Mouse (Mus musculus) liver, embryonic 14.5 days (tissue): ENCODE data around the gene Wdr25. TPM values are rescaled to one million over a fixed set of nuclear protein-coding genes. Genes with fewer than 3 reads are reported as not detected.

ENCODE experiments used
- ATAC-seq: fragments of 200-750 bp; cut with Nextera tagmentation; 2 replicates; pipeline ENCODE4 v1.8.0; 2017; ENCODE audit warnings: moderate number of reproducible peaks, mild to moderate bottlenecking, moderate library complexity; ENCODE audit not compliant: insufficient read depth
- DNase-seq, 3 experiments: peaks; one replicate each; pipeline ENCODE4 v3.0.0-alpha.2; 2012 to 2013; ENCODE audit warnings: low read depth in 3 of 3, low spot score in 3 of 3
- H3K27ac ChIP-seq: fragments of 300-500 bp; sonication (generic); 2 replicates; pipeline ENCODE4 v1.5.1; 2014; ENCODE audit warnings: moderate library complexity, mild to moderate bottlenecking, control low read depth, inconsistent platforms
- H3K27me3 ChIP-seq: fragments of 300-500 bp; sonication (generic); 2 replicates; pipeline ENCODE4 v1.6.1; 2014; ENCODE audit warnings: mild to moderate bottlenecking, low read length, moderate library complexity; ENCODE audit not compliant: control insufficient read depth, insufficient read depth
- H3K36me3 ChIP-seq: fragments of 300-500 bp; sonication (generic); replicated peaks from 2 replicates; pipeline ENCODE4 v1.6.1; 2014; ENCODE audit warnings: low read depth; ENCODE audit not compliant: control insufficient read depth, insufficient read depth
- H3K4me1 ChIP-seq, 2 experiments: fragments of 200-500 bp in 1 of 2; fragments of 300-500 bp in 1 of 2; sonication (generic) in 1 of 2; replicated peaks; 2 replicates each; pipeline ENCODE4 v1.6.1; 2012 to 2014; ENCODE audit warnings: antibody characterized with exemption in 1 of 2, inconsistent platforms in 1 of 2, low read length in 1 of 2; ENCODE audit not compliant: control insufficient read depth in 2 of 2, insufficient read depth in 2 of 2
- H3K4me2 ChIP-seq: fragments of 300-500 bp; sonication (generic); 2 replicates; pipeline ENCODE4 v1.6.1; 2014; ENCODE audit warnings: low read depth, mild to moderate bottlenecking, control low read depth, moderate library complexity
- H3K4me3 ChIP-seq, 2 experiments: fragments of 200-500 bp in 1 of 2; fragments of 300-500 bp in 1 of 2; sonication (generic) in 1 of 2; 2 replicates each; pipeline ENCODE4 v1.5.1; 2012 to 2014; ENCODE audit warnings: low read depth in 2 of 2, low read length in 2 of 2, mild to moderate bottlenecking in 2 of 2, control low read depth in 1 of 2, inconsistent platforms in 1 of 2, moderate library complexity in 1 of 2; ENCODE audit not compliant: insufficient read depth in 1 of 2
- H3K9ac ChIP-seq: fragments of 300-500 bp; sonication (generic); replicated peaks from 2 replicates; pipeline ENCODE4 v1.6.1; 2014; ENCODE audit warnings: mild to moderate bottlenecking, control low read depth, moderate library complexity
- H3K9me3 ChIP-seq: fragments of 300-500 bp; sonication (generic); 2 replicates; pipeline ENCODE4 v1.6.1; 2016; ENCODE audit warnings: low read length, mixed read lengths; ENCODE audit not compliant: control insufficient read depth
- CTCF ChIP-seq: IDR thresholded peaks from 2 replicates; pipeline ENCODE4 v1.5.1; 2016; ENCODE audit warnings: antibody characterized with exemption, low read depth, control low read depth
- EP300 ChIP-seq: IDR thresholded peaks from 2 replicates; pipeline ENCODE4 v1.6.1; 2016; ENCODE audit warnings: antibody characterized with exemption, low read depth
- WGBS: fragments of 180-500 bp; shearing (Covaris S2); extraction: QIAGEN DNeasy Blood & Tissue Kit; methylation state at CpG from one replicate; pipeline ENCODE4 v1.1.7; 2014; ENCODE audit not compliant: insufficient replicate concordance; 5-methylcytosine and 5-hydroxymethylcytosine counted together
- polyA plus RNA-seq, 2 experiments: library from polyadenylated mRNA; depleted of rRNA in 1 of 2; stranded (reverse) in 1 of 2; unstranded in 1 of 2; fragments of >200 nt; fragmentation: Nextera tagmentation in 1 of 2; extraction: Ambion mirVana in 1 of 2; gene quantifications; 2 replicates each; pipeline versions ENCODE4 v1.2.1 to v1.2.3; 2012 to 2014

Gene Wdr25
- polyA plus RNA-seq, 2 experiments: 1.2 to 3.7 TPM

DNA sequence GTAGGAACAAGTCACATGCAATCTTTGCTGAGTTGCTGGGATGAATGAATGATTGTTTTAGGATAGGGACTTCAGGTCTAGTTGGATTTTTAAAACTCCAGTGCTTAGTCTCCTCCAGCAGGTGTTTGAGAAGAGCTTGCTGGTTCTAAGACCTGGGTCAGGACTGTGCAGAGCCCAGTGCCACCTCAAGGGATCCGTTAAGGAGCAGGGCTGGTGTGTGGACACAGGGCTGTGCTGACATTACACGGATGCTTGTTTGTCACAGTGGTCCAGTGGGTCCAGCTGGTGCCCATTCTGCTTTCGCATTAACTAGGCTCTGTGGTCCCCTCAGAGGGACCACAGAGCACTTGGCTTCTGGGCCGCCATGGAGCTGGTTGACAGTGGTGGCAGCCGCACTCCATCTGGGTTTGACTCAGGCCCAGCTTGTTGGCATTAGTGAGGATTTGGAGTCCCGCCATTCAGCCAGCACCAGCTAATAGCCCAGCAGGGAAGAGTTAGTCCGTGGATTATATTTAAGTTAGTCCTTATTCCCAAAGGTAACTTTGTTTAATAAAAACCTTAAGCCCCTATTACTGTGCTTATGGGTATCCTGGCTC is 23.1 kb downstream of the Wdr25 start:
- H3K9ac ChIP-seq: no peak overlapping the region
- no peaks in the 10 kb centered on the region; a peak in 1 of 4 replicates for H3K4me1 ChIP-seq
- no peak overlapping the region for H3K27ac ChIP-seq
- ATAC-seq (no peak), DNase-seq (no peak)
- WGBS: 72% methylated on average over 7 of the region's 7 CpGs
- no peaks in the 10 kb centered on the region for H3K27me3 ChIP-seq
- no peak overlapping the region for H3K4me2 ChIP-seq
- no peak overlapping the region for H3K4me3 ChIP-seq
- TF ChIP-seq CTCF (no peak), EP300 (no peak)
- no peaks in the 10 kb centered on the region for H3K36me3 ChIP-seq
- H3K9me3 ChIP-seq: no peaks in the 10 kb centered on the region

DNA sequence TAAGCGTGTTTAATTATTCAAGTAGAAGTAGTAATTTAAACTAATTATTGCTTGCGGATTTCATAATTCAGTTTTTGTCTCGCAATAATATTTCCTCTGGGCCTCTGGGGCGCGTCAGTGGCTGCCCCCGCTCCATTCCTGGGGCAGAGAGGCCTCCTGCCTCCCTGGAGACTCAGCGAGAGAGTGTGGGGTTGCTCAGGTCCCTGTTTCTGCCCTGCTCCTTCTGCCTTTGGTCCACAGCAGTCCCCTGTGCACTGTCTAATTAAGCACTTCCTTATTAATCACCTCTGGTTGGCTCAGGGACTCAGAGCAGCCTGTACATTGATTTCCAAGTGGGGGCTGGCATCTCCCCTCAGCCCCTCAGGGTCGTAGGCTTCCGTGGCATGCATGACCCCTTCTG is 24.1 kb downstream of the Wdr25 start:
- TF ChIP-seq CTCF: no peak
- no peak for TF ChIP-seq EP300
- DNase-seq: no peak
- 72% methylated on average over 9 of the region's 9 CpGs for WGBS

DNA sequence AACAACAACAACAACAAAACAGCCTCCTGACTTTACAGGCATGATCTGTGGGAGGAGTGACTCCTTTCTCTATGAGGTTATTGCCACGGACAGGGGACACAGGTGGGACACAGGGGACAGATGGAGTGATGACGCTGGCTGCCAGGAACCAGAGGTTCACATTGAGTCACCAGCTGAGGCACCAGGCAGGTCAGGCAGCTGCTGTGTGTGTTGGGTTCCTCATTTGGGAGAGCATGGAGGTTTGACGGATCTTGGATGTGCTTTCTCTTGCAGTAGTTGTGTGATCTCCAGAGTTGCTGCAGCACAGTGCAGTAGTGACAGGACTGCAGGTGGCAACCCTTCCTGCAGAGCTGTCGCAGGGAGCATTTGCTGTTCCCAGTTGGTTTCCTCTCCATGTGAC is 25.3 kb downstream of the Wdr25 start:
- 37% methylated on average over 4 of the region's 4 CpGs for WGBS
- H3K27ac ChIP-seq: no peak overlapping the region

More for the DNA sequence above, 24.1 kb downstream of the Wdr25 start:
- H3K4me1 ChIP-seq: no peaks in the 10 kb centered on the region; a peak in 1 of 4 replicates
- no peaks in the 10 kb centered on the region for H3K9me3 ChIP-seq
- no peak overlapping the region for H3K4me3 ChIP-seq
- no peaks in the 10 kb centered on the region for H3K36me3 ChIP-seq
- ATAC-seq: no peak
- no peak overlapping the region for H3K9ac ChIP-seq
- H3K4me2 ChIP-seq: no peak overlapping the region
- H3K27ac ChIP-seq: no peak overlapping the region
- H3K27me3 ChIP-seq: no peaks in the 10 kb centered on the region

DNA sequence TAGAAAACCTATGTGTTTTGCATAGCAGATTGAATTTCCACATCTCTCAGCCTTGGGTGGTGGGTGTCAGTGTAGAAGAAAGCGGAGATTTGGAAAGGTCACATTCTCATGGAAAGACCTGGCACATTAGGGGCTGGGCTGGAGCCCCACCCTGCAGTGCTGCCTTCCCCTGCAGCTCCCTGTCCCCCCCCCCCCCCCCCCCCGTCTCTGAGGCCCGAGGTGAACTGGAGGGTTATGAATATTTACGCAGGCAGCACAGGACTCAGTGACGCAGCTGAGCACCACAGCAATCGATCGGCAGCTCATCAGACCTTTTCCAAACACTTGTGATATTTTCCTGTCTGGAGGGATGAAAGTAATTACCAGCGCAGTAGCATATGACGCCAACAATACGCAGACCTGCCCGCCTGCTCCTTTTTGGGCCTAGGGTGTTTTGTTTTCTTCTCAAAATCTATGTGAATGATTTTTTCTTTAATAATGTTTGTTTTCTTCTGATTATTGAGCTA is 33.2 kb downstream of the Wdr25 start:
- Histone ChIP-seq H3K4me3 (no peak overlapping the region), H3K36me3 (no peaks in the 10 kb centered on the region), H3K4me2 (no peak overlapping the region), H3K27me3 (no peaks in the 10 kb centered on the region), H3K9me3 (no peaks in the 10 kb centered on the region), H3K9ac (no peak overlapping the region), H3K27ac (no peak overlapping the region), H3K4me1 (peaks cover 0 to 4% of the 10 kb centered on the region in 2 experiments; a peak in 1 of 4 replicates)
- TF ChIP-seq EP300 (no peak), CTCF (no peak)
- ATAC-seq (no peak), DNase-seq (no peak)
- 79% methylated on average over 9 of the region's 11 CpGs for WGBS

More for the DNA sequence above, 25.3 kb downstream of the Wdr25 start:
- Histone ChIP-seq H3K4me3 (no peak overlapping the region), H3K9me3 (no peaks in the 10 kb centered on the region), H3K4me1 (no peaks in the 10 kb centered on the region), H3K9ac (no peak overlapping the region), H3K27me3 (no peaks in the 10 kb centered on the region), H3K36me3 (no peaks in the 10 kb centered on the region), H3K4me2 (no peak overlapping the region)
- ATAC-seq (no peak), DNase-seq (no peak)
- TF ChIP-seq CTCF (no peak), EP300 (no peak)

DNA sequence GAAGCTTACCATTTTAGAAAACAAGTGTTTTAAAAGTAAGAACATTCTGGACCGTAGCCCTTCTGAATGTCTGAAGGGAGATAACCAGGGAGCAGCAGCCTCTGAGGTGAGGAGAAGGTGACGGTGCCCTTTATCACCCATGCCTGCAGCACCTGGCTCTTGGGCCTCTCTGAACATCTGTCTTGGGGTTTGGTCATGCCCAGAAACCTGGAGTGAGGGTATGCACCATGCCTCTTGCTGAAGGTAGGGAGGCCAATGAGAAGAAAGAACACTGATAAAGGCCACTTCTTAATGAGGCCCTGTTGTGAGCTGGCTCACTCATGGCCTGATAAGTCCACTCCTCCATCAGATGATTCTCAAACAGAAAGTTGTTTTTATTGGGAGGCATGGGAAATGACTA is 34.8 kb downstream of the Wdr25 start:
- Histone ChIP-seq H3K9ac (no peak overlapping the region), H3K36me3 (no peaks in the 10 kb centered on the region), H3K27me3 (no peaks in the 10 kb centered on the region), H3K9me3 (no peaks in the 10 kb centered on the region), H3K4me3 (no peak overlapping the region), H3K4me2 (no peak overlapping the region), H3K27ac (no peak overlapping the region), H3K4me1 (peaks cover 0 to 4% of the 10 kb centered on the region in 2 experiments; a peak in 1 of 4 replicates)
- 45% methylated on average over 2 of the region's 2 CpGs for WGBS
- TF ChIP-seq EP300 (no peak), CTCF (no peak)
- peak; percentile 62; the same call in 1 of the 2 replicates for ATAC-seq
- no peak for DNase-seq
